Mouse (Mus musculus) spleen, adult 2 months (tissue): Measurements from ENCODE around the gene Dleu7.

Experiments
- CTCF ChIP-seq: fragments of 200-500 bp; IDR thresholded peaks from 2 replicates; pipeline ENCODE4 v1.5.1; 2011; ENCODE audit warnings: mild to moderate bottlenecking, inconsistent platforms; ENCODE audit not compliant: insufficient read depth, insufficient read length, insufficient replicate concordance; ENCODE audit errors: extremely low read depth
- POLR2A ChIP-seq: fragments of 200-500 bp; IDR thresholded peaks from 2 replicates; pipeline ENCODE4 v1.6.1; 2011; ENCODE audit warnings: low read depth, low read length, inconsistent platforms

GRCm38 (mm10) chr14:62326026-62326425 lies 33.2 kb upstream of the Dleu7 start:
- TF ChIP-seq POLR2A (no peak), CTCF (no peak)
